Mouse (Mus musculus) heart, embryonic 14.5 days (tissue): Measurements from ENCODE around the gene Map3k5. TPM values are rescaled to one million over a fixed set of nuclear protein-coding genes. Genes with fewer than 3 reads are reported as not detected.
"Not testable (repeated sequence)": the region's sequence is repeated elsewhere in the genome, so short reads cannot be mapped to it uniquely, and the experiment has no call there.

Experiments
- ATAC-seq: fragments of 200-750 bp; cut with Nextera tagmentation; 2 replicates; pipeline ENCODE4 v1.8.0; 2017; ENCODE audit warnings: low read depth, moderate TSS enrichment; ENCODE audit not compliant: insufficient number of reproducible peaks, insufficient read depth, low FRiP score
- H3K27ac ChIP-seq, 2 experiments: fragments of 200-500 bp in 1 of 2; fragments of 300-500 bp in 1 of 2; sonication (generic) in 1 of 2; replicated peaks in 1 of 2; 2 replicates each; pipeline ENCODE4 v1.5.1; 2012 to 2014; ENCODE audit warnings: low read depth in 2 of 2, low read length in 2 of 2, control low read depth in 1 of 2, mild to moderate bottlenecking in 1 of 2, mixed read lengths in 1 of 2; ENCODE audit not compliant: control insufficient read depth in 1 of 2, insufficient read depth in 1 of 2
- H3K27me3 ChIP-seq: fragments of 300-500 bp; sonication (generic); 2 replicates; pipeline ENCODE4 v1.6.1; 2014; ENCODE audit warnings: mild to moderate bottlenecking, low read length, control low read depth; ENCODE audit not compliant: control insufficient read depth, insufficient read depth
- H3K36me3 ChIP-seq: fragments of 300-500 bp; sonication (generic); 2 replicates; pipeline ENCODE4 v1.6.1; 2014; ENCODE audit warnings: mild to moderate bottlenecking, control low read depth, low read length, mixed read lengths; ENCODE audit not compliant: control insufficient read depth, insufficient read depth
- H3K4me1 ChIP-seq, 2 experiments: fragments of 200-500 bp in 1 of 2; fragments of 300-500 bp in 1 of 2; sonication (generic) in 1 of 2; 2 replicates each; pipeline ENCODE4 v1.6.1; 2012 to 2014; ENCODE audit warnings: low read length in 2 of 2, control low read depth in 1 of 2, mixed read lengths in 1 of 2; ENCODE audit not compliant: control insufficient read depth in 2 of 2, insufficient read depth in 2 of 2
- H3K4me2 ChIP-seq: fragments of 300-500 bp; sonication (generic); 2 replicates; pipeline ENCODE4 v1.6.1; 2014; ENCODE audit warnings: mild to moderate bottlenecking, low read length
- H3K4me3 ChIP-seq, 2 experiments: fragments of 200-500 bp in 1 of 2; fragments of 300-500 bp in 1 of 2; sonication (generic) in 1 of 2; 2 replicates each; pipeline ENCODE4 v1.5.1; 2012 to 2014; ENCODE audit warnings: low read length in 2 of 2, mild to moderate bottlenecking in 2 of 2, control low read depth in 1 of 2, low read depth in 1 of 2, moderate library complexity in 1 of 2; ENCODE audit not compliant: control insufficient read depth in 1 of 2, insufficient read depth in 1 of 2
- H3K9ac ChIP-seq: fragments of 300-500 bp; sonication (generic); 2 replicates; pipeline ENCODE4 v1.6.1; 2014; ENCODE audit warnings: mild to moderate bottlenecking, low read length
- H3K9me3 ChIP-seq: fragments of 300-500 bp; sonication (generic); 2 replicates; pipeline ENCODE4 v1.6.1; 2016; ENCODE audit warnings: low read length, control low read depth; ENCODE audit not compliant: control insufficient read depth
- WGBS: fragments of 180-500 bp; shearing (Covaris S2); extraction: QIAGEN DNeasy Blood & Tissue Kit; methylation state at CpG from one replicate; pipeline ENCODE4 v1.1.7; 2014; 5-methylcytosine and 5-hydroxymethylcytosine counted together
- polyA plus RNA-seq: library from polyadenylated mRNA; unstranded; fragments of >200 nt; fragmentation: Nextera tagmentation; extraction: Ambion mirVana; gene quantifications from 2 replicates; pipeline ENCODE4 v1.2.1, GENCODE M21; 2014

Gene Map3k5
- polyA plus RNA-seq, 1 experiment from 2014 or later = 4.5 TPM

DNA sequence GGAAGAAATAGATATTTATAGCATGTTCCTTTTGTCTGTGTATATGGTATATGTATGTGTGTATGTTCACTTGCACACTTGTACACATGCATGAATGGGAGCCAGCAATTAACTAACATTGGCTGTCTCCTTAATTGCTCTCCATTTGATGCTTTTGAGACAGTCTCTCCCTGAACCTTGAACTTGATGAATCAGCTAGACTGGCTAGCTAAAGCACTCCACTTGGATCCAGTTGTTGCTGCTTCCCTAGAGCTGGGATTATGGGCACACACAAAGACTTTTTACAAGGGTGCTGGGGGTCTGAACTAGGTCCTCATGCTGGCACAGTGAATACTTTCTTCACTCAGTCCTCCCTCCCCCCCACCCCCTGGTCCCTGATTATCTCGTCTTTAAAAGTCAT, 28.9 kb downstream of the Map3k5 start:
- WGBS = 40% methylated on average over 1 of the region's 1 CpGs
- Histone ChIP-seq H3K4me2 (no peak overlapping the region), H3K4me1 (peaks cover 11 to 16% of the 10 kb centered on the region in 2 experiments), H3K9ac (no peak overlapping the region), H3K4me3 (no peak overlapping the region), H3K27ac (no peak overlapping the region), H3K9me3 (no peaks in the 10 kb centered on the region), H3K36me3 (no peaks in the 10 kb centered on the region), H3K27me3 (no peaks in the 10 kb centered on the region)
- no peak for ATAC-seq

DNA sequence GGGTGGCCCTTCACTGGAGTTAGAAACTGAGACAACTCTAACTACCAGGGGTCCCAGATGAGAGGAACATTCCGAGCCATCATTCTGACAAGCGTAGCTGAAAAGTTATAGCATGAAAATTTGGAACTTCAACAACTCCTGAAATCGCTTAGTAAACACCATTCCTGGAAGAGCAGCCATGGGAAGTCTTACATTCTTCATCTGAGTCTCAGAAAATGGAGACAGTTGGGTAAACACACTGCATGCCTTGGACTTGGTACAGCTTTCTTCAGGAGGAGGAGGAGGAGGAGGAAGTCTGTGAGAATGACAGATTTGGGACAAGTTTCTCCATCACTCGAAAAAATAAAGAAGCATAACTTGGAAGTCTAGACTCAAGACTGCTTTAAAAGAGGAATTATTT, 29.8 kb downstream of the Map3k5 start:
- no peak overlapping the region for H3K27ac ChIP-seq
- no peaks in the 10 kb centered on the region for H3K9me3 ChIP-seq
- peaks cover 11 to 16% of the 10 kb centered on the region in 2 experiments for H3K4me1 ChIP-seq
- H3K27me3 ChIP-seq = no peaks in the 10 kb centered on the region
- WGBS = 85% methylated on average over 4 of the region's 4 CpGs
- no peaks in the 10 kb centered on the region for H3K36me3 ChIP-seq
- H3K9ac ChIP-seq = no peak overlapping the region
- ATAC-seq = no peak
- H3K4me3 ChIP-seq = no peak overlapping the region
- no peak overlapping the region for H3K4me2 ChIP-seq

DNA sequence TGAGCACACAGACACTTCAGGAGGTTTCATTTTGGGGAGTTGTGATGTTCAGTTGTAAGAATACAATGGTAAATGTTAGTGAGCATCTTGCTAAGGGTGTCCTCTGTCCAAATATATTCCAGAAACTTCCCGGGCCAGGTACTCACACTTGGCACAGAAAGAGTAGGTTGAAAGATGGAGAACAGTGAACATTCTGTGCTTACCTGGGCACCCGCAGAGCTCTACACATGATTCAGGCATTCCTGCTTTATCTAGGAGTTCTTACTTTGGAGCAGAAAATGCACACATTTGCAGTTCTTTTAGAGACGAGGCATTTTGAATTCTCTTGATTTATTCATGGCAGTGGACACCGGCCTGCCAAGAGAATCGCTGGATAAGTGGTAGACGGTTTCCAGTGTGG, 32.3 kb downstream of the Map3k5 start:
- no peak overlapping the region for H3K9ac ChIP-seq
- H3K4me2 ChIP-seq = no peak overlapping the region
- H3K4me3 ChIP-seq = no peak overlapping the region
- no peaks in the 10 kb centered on the region for H3K36me3 ChIP-seq
- WGBS = 78% methylated on average over 6 of the region's 6 CpGs
- H3K27me3 ChIP-seq = no peaks in the 10 kb centered on the region
- ATAC-seq = no peak
- H3K4me1 ChIP-seq = peaks cover 11 to 16% of the 10 kb centered on the region in 2 experiments
- no peak overlapping the region for H3K27ac ChIP-seq
- H3K9me3 ChIP-seq = no peaks in the 10 kb centered on the region

DNA sequence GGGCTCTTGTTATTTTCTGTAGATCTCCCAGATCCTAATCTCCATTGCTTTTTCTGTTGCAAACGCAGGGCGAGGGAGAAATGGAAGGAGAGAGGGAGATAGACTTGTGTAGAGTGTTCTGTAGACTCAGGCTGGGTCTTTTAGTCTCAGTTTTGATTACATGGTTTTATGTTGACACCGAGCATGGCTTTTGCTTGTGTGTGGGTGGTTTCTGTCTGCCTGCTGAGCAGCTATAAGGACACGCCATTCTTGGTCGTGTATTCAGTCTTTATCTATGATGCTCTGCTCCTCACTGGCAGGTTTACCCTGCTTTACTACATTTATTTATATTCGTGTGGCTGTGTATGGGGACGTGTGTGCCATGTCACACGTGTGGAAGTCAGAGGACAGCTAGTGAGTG, 34.2 kb downstream of the Map3k5 start:
- WGBS = 74% methylated on average over 8 of the region's 8 CpGs
- Histone ChIP-seq H3K4me2 (no peak overlapping the region), H3K9ac (no peak overlapping the region), H3K4me1 (peaks cover 11 to 18% of the 10 kb centered on the region in 2 experiments), H3K27me3 (no peaks in the 10 kb centered on the region), H3K9me3 (no peaks in the 10 kb centered on the region), H3K4me3 (no peak overlapping the region), H3K27ac (no peak overlapping the region), H3K36me3 (no peaks in the 10 kb centered on the region)
- ATAC-seq = no peak

DNA sequence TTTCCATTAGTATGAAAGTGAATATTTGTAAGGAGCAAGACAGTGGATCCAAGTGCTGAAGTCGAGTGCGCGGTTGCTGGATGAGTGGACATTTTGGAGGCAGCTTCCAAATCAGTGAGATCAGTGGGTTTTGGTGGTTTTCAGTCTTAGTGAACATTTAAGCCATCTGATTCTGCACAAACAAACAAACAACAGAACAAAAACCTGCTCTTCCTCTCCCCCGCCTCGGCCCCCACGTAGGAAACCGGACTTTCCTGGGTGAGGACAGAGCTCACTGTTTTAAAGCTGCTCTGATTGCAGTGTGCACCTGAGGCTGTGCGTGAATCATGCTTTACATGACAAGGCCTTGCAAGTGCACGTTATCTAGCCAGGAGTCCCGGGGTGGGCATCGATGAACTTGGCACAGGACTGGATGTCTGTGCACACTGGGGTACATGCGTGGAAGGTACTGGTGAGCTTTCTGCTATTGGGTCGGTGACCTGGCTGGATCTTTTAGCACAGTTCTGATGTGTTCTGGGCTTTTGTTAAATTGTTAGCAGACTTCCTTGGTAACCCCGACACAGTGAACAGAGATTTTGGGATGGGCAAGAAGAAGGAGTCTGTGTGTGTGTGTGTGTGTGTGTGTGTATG, 35.7 kb downstream of the Map3k5 start:
- no peaks in the 10 kb centered on the region for H3K27me3 ChIP-seq
- H3K9ac ChIP-seq = no peak overlapping the region
- no peak for ATAC-seq
- H3K4me3 ChIP-seq = no peak overlapping the region
- no peaks in the 10 kb centered on the region for H3K36me3 ChIP-seq
- no peaks in the 10 kb centered on the region for H3K9me3 ChIP-seq
- 88% methylated on average over 14 of the region's 14 CpGs for WGBS
- H3K4me2 ChIP-seq = no peak overlapping the region
- peaks cover 18 to 30% of the 10 kb centered on the region in 2 experiments for H3K4me1 ChIP-seq
- H3K27ac ChIP-seq = no peak overlapping the region

DNA sequence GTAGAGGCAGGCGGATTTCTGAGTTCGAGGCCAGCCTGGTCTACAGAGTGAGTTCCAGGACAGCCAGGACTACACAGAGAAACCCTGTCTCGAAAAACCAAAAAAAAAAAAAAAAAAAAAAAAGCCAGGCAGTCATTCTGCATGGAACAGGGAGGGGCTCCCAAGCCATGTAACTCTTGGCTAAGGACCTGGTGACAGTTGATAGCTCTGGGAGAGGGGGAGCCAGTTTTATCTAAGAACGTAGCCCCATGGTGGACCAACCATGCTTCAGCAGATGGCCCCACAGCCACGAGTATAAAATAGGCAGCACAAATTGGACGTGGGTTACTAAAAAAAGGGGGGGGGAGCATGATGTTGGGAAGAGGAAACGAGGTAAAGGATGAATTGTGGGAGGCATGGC, 37.2 kb downstream of the Map3k5 start:
- H3K4me2 ChIP-seq, H3K27me3 ChIP-seq, H3K4me3 ChIP-seq, H3K9ac ChIP-seq, ATAC-seq, H3K36me3 ChIP-seq, H3K27ac ChIP-seq, H3K9me3 ChIP-seq: not testable (repeated sequence)
- H3K4me1 ChIP-seq = peaks cover 10 to 21% of the 10 kb centered on the region in 2 experiments; a peak in 3 of 4 replicates
- 53% methylated on average over 6 of the region's 7 CpGs for WGBS

DNA sequence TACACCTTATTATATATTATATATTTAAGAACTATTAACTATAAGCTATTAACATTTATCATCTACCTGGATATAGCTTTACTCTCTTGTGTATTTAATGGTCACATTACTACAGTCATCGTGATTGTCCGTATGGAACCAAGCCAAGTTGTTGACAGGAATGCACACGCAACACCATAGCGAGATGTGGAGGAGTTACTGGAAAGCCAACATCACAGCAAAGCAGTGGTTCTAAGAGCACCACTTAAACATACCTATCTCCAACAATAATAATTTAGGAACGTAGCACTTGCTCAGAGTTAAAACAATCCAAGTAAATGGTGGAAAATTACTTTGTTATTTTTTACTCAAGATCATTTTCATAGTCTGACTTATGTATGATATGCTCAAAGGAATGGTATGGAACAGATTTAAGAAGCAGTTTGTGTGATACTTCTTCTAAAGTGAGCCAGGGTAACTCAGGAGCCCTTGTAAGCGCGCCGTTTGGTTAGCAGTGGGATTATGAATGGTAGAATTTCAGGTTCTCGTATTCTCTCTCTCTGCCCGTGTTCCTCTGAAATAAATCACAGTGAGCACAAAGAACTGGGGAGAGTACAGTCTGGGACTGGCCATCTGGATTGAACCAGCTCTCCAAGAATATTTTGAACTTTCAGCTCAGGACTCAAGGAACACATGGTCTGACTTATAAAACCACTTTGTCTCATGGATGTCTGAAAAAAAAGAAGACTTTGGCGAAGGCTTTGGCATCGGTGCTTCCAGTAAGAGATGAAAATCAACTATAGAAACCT, 39.2 kb downstream of the Map3k5 start:
- no peaks in the 10 kb centered on the region for H3K9me3 ChIP-seq
- H3K27ac ChIP-seq = no peak overlapping the region
- H3K4me1 ChIP-seq = peaks cover 16 to 37% of the 10 kb centered on the region in 2 experiments
- H3K27me3 ChIP-seq = no peaks in the 10 kb centered on the region
- H3K9ac ChIP-seq = no peak overlapping the region
- no peak overlapping the region for H3K4me2 ChIP-seq
- no peak overlapping the region for H3K4me3 ChIP-seq
- ATAC-seq = no peak
- H3K36me3 ChIP-seq = no peaks in the 10 kb centered on the region
- WGBS = 56% methylated on average over 12 of the region's 12 CpGs
